Mouse (Mus musculus) midbrain, postnatal 0 days (tissue): ENCODE data around the gene Rap1gds1. TPM values are rescaled to one million over a fixed set of nuclear protein-coding genes. Genes with fewer than 3 reads are reported as not detected.

Experiments used
- ATAC-seq: fragments of 200-750 bp; cut with Nextera tagmentation; 2 replicates; pipeline ENCODE4 v1.8.0; 2017; ENCODE audit warnings: moderate number of reproducible peaks, mild to moderate bottlenecking, moderate TSS enrichment, moderate library complexity; ENCODE audit not compliant: low FRiP score
- DNase-seq: peaks from one replicate; pipeline ENCODE4 v3.0.0-alpha.2; 2015; ENCODE audit warnings: low spot score
- H3K27ac ChIP-seq: fragments of 300-500 bp; sonication (generic); 2 replicates; pipeline ENCODE4 v1.5.1; 2014; ENCODE audit warnings: low read depth, mild to moderate bottlenecking, low read length, mixed read lengths
- H3K27me3 ChIP-seq: fragments of 300-500 bp; sonication (generic); 2 replicates; pipeline ENCODE4 v1.6.1; 2014; ENCODE audit warnings: low read length, control low read depth, mixed read lengths; ENCODE audit not compliant: insufficient read depth
- H3K36me3 ChIP-seq: fragments of 300-500 bp; sonication (generic); 2 replicates; pipeline ENCODE4 v1.6.1; 2014; ENCODE audit warnings: low read length, control low read depth, mixed read lengths; ENCODE audit not compliant: insufficient read depth
- H3K4me1 ChIP-seq: fragments of 300-500 bp; sonication (generic); 2 replicates; pipeline ENCODE4 v1.6.1; 2014; ENCODE audit warnings: mild to moderate bottlenecking, control low read depth, antibody characterized with exemption, low read length, mixed read lengths; ENCODE audit not compliant: insufficient read depth
- H3K4me2 ChIP-seq: fragments of 300-500 bp; sonication (generic); 2 replicates; pipeline ENCODE4 v1.6.1; 2014; ENCODE audit warnings: low read depth, mild to moderate bottlenecking, low read length, mixed read lengths; ENCODE audit not compliant: poor library complexity, severe bottlenecking
- H3K4me3 ChIP-seq: fragments of 300-500 bp; sonication (generic); 2 replicates; pipeline ENCODE4 v1.5.1; 2014; ENCODE audit warnings: low read depth, mild to moderate bottlenecking, low read length, moderate library complexity
- H3K9ac ChIP-seq: fragments of 300-500 bp; sonication (generic); replicated peaks from 2 replicates; pipeline ENCODE4 v1.6.1; 2014; ENCODE audit warnings: mild to moderate bottlenecking, low read length, moderate library complexity, mixed read lengths; ENCODE audit not compliant: poor library complexity, severe bottlenecking
- H3K9me3 ChIP-seq: fragments of 300-500 bp; sonication (generic); 2 replicates; pipeline ENCODE4 v1.6.1; 2016; ENCODE audit warnings: low read length, control low read depth
- CTCF ChIP-seq: IDR thresholded peaks from 2 replicates; pipeline ENCODE4 v1.5.1; 2016; ENCODE audit warnings: antibody characterized with exemption, mild to moderate bottlenecking
- WGBS: fragments of 180-500 bp; shearing (Covaris S2); extraction: QIAGEN DNeasy Blood & Tissue Kit; methylation state at CpG from one replicate; pipeline ENCODE4 v1.1.7; 2014; 5-methylcytosine and 5-hydroxymethylcytosine counted together
- polyA plus RNA-seq: library from polyadenylated mRNA; unstranded; fragments of >200 nt; fragmentation: Nextera tagmentation; extraction: Ambion mirVana; gene quantifications from 2 replicates; pipeline ENCODE4 v1.2.1, GENCODE M21; 2015
- total RNA-seq: library from RNA; depleted of rRNA; stranded (reverse); fragments of >200 nt; gene quantifications from 2 replicates; pipeline ENCODE4 v1.2.3, GENCODE M21; 2014

Rap1gds1 gene
- total and polyA plus RNA-seq, 2 experiments from 2014 or later: 76.6 to 110 TPM

- Histone ChIP-seq H3K4me1 (no peaks in the 10 kb centered on the region), H3K27ac (no peak overlapping the region), H3K4me3 (no peak overlapping the region), H3K9ac (no peak overlapping the region), H3K36me3 (no peaks in the 10 kb centered on the region), H3K9me3 (no peaks in the 10 kb centered on the region), H3K4me2 (no peak overlapping the region), H3K27me3 (no peaks in the 10 kb centered on the region)
- ATAC-seq: no peak
- no peak for TF ChIP-seq CTCF
- 97% methylated on average over 7 of the region's 7 CpGs for WGBS
- no peak for DNase-seq
Observed at GRCm38 (mm10) chr3:138989141-138989540, 85.9 kb downstream of the Rap1gds1 start.

- TF ChIP-seq CTCF: no peak
- no peak overlapping the region for H3K4me3 ChIP-seq
- H3K27me3 ChIP-seq: no peaks in the 10 kb centered on the region
- H3K27ac ChIP-seq: no peak overlapping the region
- DNase-seq: no peak
- WGBS: 95% methylated on average over 5 of the region's 5 CpGs
- no peak for ATAC-seq
- H3K9me3 ChIP-seq: no peaks in the 10 kb centered on the region
- H3K4me2 ChIP-seq: no peak overlapping the region
- H3K4me1 ChIP-seq: no peaks in the 10 kb centered on the region
- no peaks in the 10 kb centered on the region for H3K36me3 ChIP-seq
- H3K9ac ChIP-seq: no peak overlapping the region
Observed at GRCm38 (mm10) chr3:138988004-138988403, 87.0 kb downstream of the Rap1gds1 start.

GRCm38 (mm10) chr3:138982249-138982648, 92.8 kb downstream of the Rap1gds1 start:
- no peaks in the 10 kb centered on the region for H3K36me3 ChIP-seq
- 95% methylated on average over 6 of the region's 6 CpGs for WGBS
- no peak for TF ChIP-seq CTCF
- H3K27ac ChIP-seq: no peak overlapping the region
- no peaks in the 10 kb centered on the region for H3K27me3 ChIP-seq
- H3K9ac ChIP-seq: no peak overlapping the region
- no peak for DNase-seq
- no peak overlapping the region for H3K4me2 ChIP-seq
- H3K4me1 ChIP-seq: no peaks in the 10 kb centered on the region
- H3K4me3 ChIP-seq: no peak overlapping the region
- H3K9me3 ChIP-seq: no peaks in the 10 kb centered on the region
- no peak for ATAC-seq

- H3K9ac ChIP-seq: no peak overlapping the region
- H3K27me3 ChIP-seq: no peaks in the 10 kb centered on the region
- WGBS: 96% methylated on average over 1 of the region's 1 CpGs
- no peak overlapping the region for H3K4me3 ChIP-seq
- DNase-seq (no peak), ATAC-seq (no peak)
- peak; percentile 21 for TF ChIP-seq CTCF
- no peak overlapping the region for H3K4me2 ChIP-seq
- no peaks in the 10 kb centered on the region for H3K4me1 ChIP-seq
- 0 out of 2 replicates have a peak, but pooled peaks cover 4% of the 10 kb centered on the region for H3K36me3 ChIP-seq
- no peaks in the 10 kb centered on the region for H3K9me3 ChIP-seq
- H3K27ac ChIP-seq: no peak overlapping the region
Observed at GRCm38 (mm10) chr3:138977413-138977812, 97.6 kb downstream of the Rap1gds1 start.

- WGBS: 89% methylated on average over 9 of the region's 9 CpGs
- Histone ChIP-seq H3K4me1 (no peaks in the 10 kb centered on the region), H3K27me3 (no peaks in the 10 kb centered on the region), H3K4me3 (no peak overlapping the region), H3K36me3 (peaks cover 2% of the 10 kb centered on the region; the same call in 1 of the 2 replicates), H3K4me2 (no peak overlapping the region), H3K9ac (no peak overlapping the region), H3K9me3 (no peaks in the 10 kb centered on the region), H3K27ac (no peak overlapping the region)
- no peak for DNase-seq
- no peak for TF ChIP-seq CTCF
- no peak for ATAC-seq
Observed at GRCm38 (mm10) chr3:138967627-138968026, 107.4 kb downstream of the Rap1gds1 start.

- Histone ChIP-seq H3K4me2 (no peak overlapping the region), H3K9ac (no peak overlapping the region), H3K4me1 (no peaks in the 10 kb centered on the region), H3K9me3 (no peaks in the 10 kb centered on the region), H3K27me3 (no peaks in the 10 kb centered on the region), H3K27ac (no peak overlapping the region), H3K4me3 (no peak overlapping the region), H3K36me3 (peaks cover 17% of the 10 kb centered on the region)
- no peak for TF ChIP-seq CTCF
- no peak for DNase-seq
- 96% methylated on average over 8 of the region's 8 CpGs for WGBS
- ATAC-seq: no peak
Observed at GRCm38 (mm10) chr3:138958527-138958926, 116.5 kb downstream of the Rap1gds1 start.
